Mouse (Mus musculus) right cerebral cortex, postnatal 10 days (tissue): Measurements from ENCODE around the gene Ndufa5.

Experiments
- DNase-seq, 2 experiments: peaks; one replicate each; pipeline ENCODE4 v3.0.0; 2021; ENCODE audit warnings: low spot score in 2 of 2

Ndufa5 gene

DNA sequence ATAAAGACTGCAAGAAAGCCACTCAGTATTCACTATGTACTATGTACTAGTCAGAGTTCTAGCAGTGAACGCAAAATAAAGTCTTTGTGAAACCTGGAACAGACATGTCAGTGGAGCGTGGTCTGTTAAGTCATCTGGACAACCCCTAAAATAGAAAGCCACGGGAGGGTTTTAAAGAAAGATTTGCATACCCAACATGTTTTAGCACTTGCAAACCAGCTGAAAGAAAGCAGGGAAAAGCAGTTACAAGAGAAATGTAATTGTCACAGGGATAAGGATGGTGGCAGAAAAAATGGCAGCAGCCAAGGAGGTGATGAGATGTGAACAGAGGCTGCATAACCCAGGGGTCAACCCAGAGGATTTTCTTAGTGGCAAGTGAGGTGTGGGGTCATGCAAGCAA, 2.1 kb downstream of the Ndufa5 start:
- no peak for DNase-seq

DNA sequence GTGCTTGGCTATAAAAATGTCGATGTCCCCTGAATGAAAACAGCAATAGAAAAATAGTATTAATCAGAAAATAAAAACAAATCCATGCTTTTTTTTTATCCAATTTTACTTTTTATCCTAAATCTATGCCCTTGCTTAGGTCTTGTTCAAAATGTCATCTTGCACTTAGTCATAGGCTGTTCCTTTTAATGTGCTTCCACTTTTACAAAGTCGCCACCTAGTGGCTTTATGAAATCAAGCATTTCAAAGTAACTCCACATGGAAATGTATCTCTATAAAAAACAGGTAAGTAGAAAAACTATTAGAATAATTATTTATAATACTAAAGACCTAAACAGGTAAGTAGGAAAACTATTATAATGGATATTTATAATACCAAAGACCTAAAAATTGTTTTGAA, 11.6 kb downstream of the Ndufa5 start:
- no peak for DNase-seq

DNA sequence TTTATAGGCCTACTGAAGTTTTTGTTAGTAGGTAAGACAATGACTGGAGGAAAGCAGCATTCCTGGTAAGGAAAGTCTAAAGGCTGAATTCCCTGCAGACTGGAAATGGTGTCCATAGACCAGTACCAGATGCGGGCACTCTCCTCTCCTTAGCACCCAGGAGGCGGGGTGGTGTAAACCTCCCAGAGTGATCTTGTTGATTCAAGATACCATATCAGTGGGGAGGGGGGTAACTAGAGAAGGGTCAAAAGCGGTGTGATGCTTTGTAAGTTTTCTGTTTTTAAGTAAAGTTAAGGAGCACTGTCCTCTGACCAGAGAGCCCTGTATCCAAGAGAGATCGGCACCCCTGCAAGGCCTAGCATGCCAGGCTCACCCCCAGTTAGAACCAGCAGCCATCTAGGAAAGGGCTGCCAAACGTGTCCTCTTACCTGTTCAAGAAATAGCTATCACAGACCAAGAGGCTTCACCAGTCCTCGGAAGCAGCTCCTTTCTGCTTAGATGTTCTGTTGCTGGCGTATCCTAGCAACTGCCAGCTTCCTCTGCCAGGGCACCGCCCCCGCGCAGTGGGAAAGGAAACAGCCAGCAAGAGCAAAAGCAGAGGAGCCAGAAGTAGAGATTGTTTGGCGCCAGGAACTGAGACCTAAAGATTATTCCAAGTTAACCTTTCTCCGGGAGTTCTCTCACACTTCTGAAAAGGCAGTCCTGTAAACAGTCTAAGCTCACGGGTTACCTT, 13.1 kb downstream of the Ndufa5 start, which contains the start of gene Iqub:
Iqub (minus strand) TSS at position 516 of the 733 bp plus-strand sequence.
- peak; percentile 92 to 93 for DNase-seq

DNA sequence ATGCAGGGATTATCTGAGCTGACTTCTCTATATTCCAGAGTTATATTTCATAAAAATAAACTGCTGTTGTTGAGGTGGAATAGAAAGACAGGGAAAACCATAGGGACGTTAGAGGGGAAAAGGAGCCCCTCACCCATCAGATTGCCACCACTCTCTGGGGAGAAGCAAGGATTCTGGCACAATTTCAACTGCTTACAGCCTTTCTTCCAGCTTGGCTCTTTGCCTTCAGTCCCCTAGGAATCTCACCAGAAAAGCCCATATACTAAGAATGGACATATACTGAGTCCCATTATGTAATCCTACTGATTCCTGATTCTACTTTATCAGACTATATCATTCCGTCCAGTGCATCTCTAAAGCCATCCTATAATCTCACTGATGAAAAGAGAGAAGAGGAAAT, 23.7 kb downstream of the Ndufa5 start:
- DNase-seq = no peak

DNA sequence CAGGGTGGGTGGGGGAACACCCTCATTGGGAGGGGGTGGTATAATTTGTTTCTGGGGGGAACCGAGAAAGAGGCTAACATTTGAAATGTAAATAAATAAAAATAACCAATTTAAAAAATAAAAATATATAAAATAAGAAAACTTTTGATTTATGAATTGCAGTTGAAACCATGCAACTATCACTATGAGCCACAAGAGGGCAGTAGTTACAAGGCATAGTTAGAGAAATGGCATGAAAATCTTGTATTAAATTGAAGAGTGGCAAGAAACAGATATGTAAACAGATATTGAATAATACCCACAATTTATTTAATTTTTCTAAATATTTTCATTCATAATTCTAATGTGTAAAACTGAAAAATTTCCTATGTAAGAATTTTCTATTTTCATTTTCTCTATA, 37.5 kb downstream of the Ndufa5 start:
- DNase-seq = no peak

DNA sequence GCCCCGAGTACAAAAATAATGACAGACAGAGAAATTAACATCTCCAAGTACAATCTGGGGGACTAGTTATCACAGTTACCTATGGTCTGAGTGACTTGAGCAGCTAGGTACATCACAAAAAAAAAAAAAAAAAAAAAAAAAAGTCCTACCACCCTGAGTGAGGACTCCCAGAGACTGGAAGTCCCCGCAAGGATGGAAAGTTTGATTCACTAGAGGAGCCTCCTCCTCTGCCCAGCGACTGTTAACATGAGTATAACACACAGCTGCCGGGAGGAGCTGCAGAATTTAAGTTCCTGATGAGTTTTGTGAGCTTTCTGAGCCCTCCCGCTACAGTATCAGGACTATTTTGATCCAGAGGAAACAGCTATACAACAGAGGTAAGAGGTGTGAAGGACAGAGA, 41.3 kb downstream of the Ndufa5 start:
- DNase-seq = no peak

DNA sequence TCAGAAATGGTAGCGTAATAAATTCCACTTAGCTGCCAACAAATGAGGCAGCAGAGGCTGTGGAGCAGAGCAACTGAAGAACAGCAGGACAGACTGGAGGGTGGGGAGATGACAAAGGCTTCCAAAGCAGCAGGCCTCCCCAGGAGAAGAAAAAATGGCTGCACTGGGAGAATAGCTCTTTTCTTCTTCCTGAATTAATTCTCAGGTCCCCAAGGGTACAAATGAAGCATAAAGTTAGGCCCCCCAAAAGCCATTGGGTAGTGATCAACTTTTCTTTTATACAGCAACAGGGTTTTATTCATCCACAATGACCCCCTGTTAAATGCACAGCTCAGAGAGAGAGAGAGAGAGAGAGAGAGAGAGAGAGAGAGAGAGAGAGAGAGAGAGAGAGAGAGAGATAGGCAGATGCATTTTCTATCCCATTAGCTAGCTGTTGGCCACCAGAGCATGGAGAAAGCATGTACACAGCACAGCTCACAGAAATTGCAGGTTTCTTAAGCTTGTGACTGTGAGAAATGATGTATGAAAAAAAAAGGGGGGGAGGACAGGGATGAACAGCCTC, 57.2 kb downstream of the Ndufa5 start:
- DNase-seq = peak in 1 of 2 experiments; percentile 49

DNA sequence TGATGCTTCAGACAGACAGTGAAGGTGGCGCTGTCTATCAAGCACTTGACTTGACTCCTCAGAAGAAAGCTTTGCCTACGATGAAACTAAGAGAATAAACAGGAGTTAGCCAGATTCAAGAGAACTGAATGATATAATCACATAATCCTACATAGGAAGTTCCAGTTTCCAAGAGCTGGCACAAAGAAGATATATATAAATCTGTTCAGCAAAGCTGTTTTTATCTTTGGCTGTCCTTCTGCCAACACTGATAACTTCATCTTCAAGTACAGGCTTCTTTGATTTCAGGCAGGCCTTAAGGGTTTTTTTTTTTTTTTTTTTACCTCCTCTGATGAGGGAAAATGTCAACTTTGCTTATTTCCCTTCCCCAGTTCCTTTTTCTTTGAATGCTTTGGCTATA, 57.7 kb downstream of the Ndufa5 start:
- DNase-seq = no peak
